Mouse (Mus musculus): ENCODE data around the gene Bad. TPM values are rescaled to one million over a fixed set of nuclear protein-coding genes. Genes with fewer than 3 reads are reported as not detected.

Gene Bad
- polyA plus RNA-seq, 1 experiment from 2014 or later, result 84.5 TPM

- Histone ChIP-seq H3K9me3 (ENCODE audit: control insufficient read depth, low read length) (no peaks in the 10 kb centered on the region), H3K4me1 (replicated peaks; ENCODE audit: control insufficient read depth, insufficient read depth, low read length) (peaks cover 9% of the 10 kb centered on the region), H3K4me2 (replicated peaks) (peak overlapping the region; percentile 47), H3K4me3 (replicated peaks; ENCODE audit: low read length) (peak overlapping the region; percentile 39), H3K27ac (no peak overlapping the region), H3K27me3 (ENCODE audit: control insufficient read depth, insufficient read depth, low read length) (peaks cover 23% of the 10 kb centered on the region), H3K9ac (peak overlapping the region; percentile 52), H3K36me3 (replicated peaks; ENCODE audit: control insufficient read depth, insufficient read depth) (no peaks in the 10 kb centered on the region)
- 2% methylated on average over 55 of the region's 55 CpGs for WGBS
- peak; percentile 45 for DNase-seq (ENCODE audit: low spot score)
- ATAC-seq (ENCODE audit: low FRiP score), result peak; percentile 6; the same call in 1 of the 2 replicates
These were observed 28.2 kb downstream of the Bad start for GRCm38 (mm10) chr19:6969665-6970381.

GRCm38 (mm10) chr19:6970460-6971085 lies 28.9 kb downstream of the Bad start:
- H3K27me3 ChIP-seq (ENCODE audit: control insufficient read depth, insufficient read depth, low read length), result peaks cover 23% of the 10 kb centered on the region
- H3K36me3 ChIP-seq (replicated peaks; ENCODE audit: control insufficient read depth, insufficient read depth), result no peaks in the 10 kb centered on the region
- WGBS, result 18% methylated on average over 11 of the region's 11 CpGs
- H3K27ac ChIP-seq, result no peak overlapping the region
- no peak for ATAC-seq (ENCODE audit: low FRiP score)
- H3K4me2 ChIP-seq (replicated peaks), result peak overlapping the region; percentile 47; the same call in 1 of the 2 replicates
- H3K9me3 ChIP-seq (ENCODE audit: control insufficient read depth, low read length), result no peaks in the 10 kb centered on the region
- H3K9ac ChIP-seq, result peak overlapping the region; percentile 20; the same call in 1 of the 2 replicates
- DNase-seq (ENCODE audit: low spot score), result no peak
- H3K4me3 ChIP-seq (replicated peaks; ENCODE audit: low read length), result no peak overlapping the region
- peaks cover 9% of the 10 kb centered on the region for H3K4me1 ChIP-seq (replicated peaks; ENCODE audit: control insufficient read depth, insufficient read depth, low read length)

- ATAC-seq (ENCODE audit: low FRiP score) (no peak), DNase-seq (ENCODE audit: low spot score) (no peak)
- Histone ChIP-seq H3K9ac (no peak overlapping the region), H3K4me3 (replicated peaks; ENCODE audit: low read length) (no peak overlapping the region), H3K4me2 (replicated peaks) (no peak overlapping the region), H3K27ac (no peak overlapping the region), H3K36me3 (replicated peaks; ENCODE audit: control insufficient read depth, insufficient read depth) (peaks cover 2% of the 10 kb centered on the region; the same call in 1 of the 2 replicates), H3K4me1 (replicated peaks; ENCODE audit: control insufficient read depth, insufficient read depth, low read length) (peaks cover 13% of the 10 kb centered on the region), H3K27me3 (ENCODE audit: control insufficient read depth, insufficient read depth, low read length) (peaks cover 23% of the 10 kb centered on the region), H3K9me3 (ENCODE audit: control insufficient read depth, low read length) (no peaks in the 10 kb centered on the region)
- 46% methylated on average over 6 of the region's 6 CpGs for WGBS
These were observed 30.0 kb downstream of the Bad start for GRCm38 (mm10) chr19:6971644-6972043.

- Histone ChIP-seq H3K36me3 (replicated peaks; ENCODE audit: control insufficient read depth, insufficient read depth) (peaks cover 8% of the 10 kb centered on the region), H3K9me3 (ENCODE audit: control insufficient read depth, low read length) (no peaks in the 10 kb centered on the region), H3K27ac (no peak overlapping the region), H3K4me1 (replicated peaks; ENCODE audit: control insufficient read depth, insufficient read depth, low read length) (peaks cover 17% of the 10 kb centered on the region), H3K27me3 (ENCODE audit: control insufficient read depth, insufficient read depth, low read length) (peaks cover 23% of the 10 kb centered on the region), H3K4me3 (replicated peaks; ENCODE audit: low read length) (no peak overlapping the region), H3K9ac (no peak overlapping the region), H3K4me2 (replicated peaks) (no peak overlapping the region)
- WGBS, result 80% methylated on average over 13 of the region's 13 CpGs
- ATAC-seq (ENCODE audit: low FRiP score) (no peak), DNase-seq (ENCODE audit: low spot score) (no peak)
These were observed 30.7 kb downstream of the Bad start for GRCm38 (mm10) chr19:6972247-6972917.

GRCm38 (mm10) chr19:6973581-6974190 lies 32.0 kb downstream of the Bad start:
- no peak for DNase-seq (ENCODE audit: low spot score)

GRCm38 (mm10) chr19:6974211-6975205 lies 32.8 kb downstream of the Bad start, which contains the start of gene Ppp1r14b:
Gene Ppp1r14b, plus strand, starts transcription at chr19:6974968.
- Histone ChIP-seq H3K27ac (peak within 1 kb of the TSS; percentile 95), H3K4me2 (replicated peaks) (peak within 1 kb of the TSS; percentile 81), H3K9me3 (ENCODE audit: control insufficient read depth, low read length) (no peaks in the 10 kb centered on the region), H3K36me3 (replicated peaks; ENCODE audit: control insufficient read depth, insufficient read depth) (peaks cover 22% of the 10 kb centered on the region), H3K27me3 (ENCODE audit: control insufficient read depth, insufficient read depth, low read length) (peaks cover 11% of the 10 kb centered on the region), H3K4me1 (replicated peaks; ENCODE audit: control insufficient read depth, insufficient read depth, low read length) (peaks cover 30% of the 10 kb centered on the region), H3K4me3 (replicated peaks; ENCODE audit: low read length) (peak within 1 kb of the TSS; percentile 66), H3K9ac (peak within 1 kb of the TSS; percentile 80)
- WGBS, result under 1% methylated on average over 75 of the region's 84 CpGs
- peak; percentile 79 for DNase-seq (ENCODE audit: low spot score)
- peak; percentile 61 for ATAC-seq (ENCODE audit: low FRiP score)

More at GRCm38 (mm10) chr19:6973581-6974190, 32.0 kb downstream of the Bad start:
- peak overlapping the region; percentile 81 for H3K4me2 ChIP-seq (replicated peaks)
- no peaks in the 10 kb centered on the region for H3K9me3 ChIP-seq (ENCODE audit: control insufficient read depth, low read length)
- 35% methylated on average over 12 of the region's 12 CpGs for WGBS
- no peak for ATAC-seq (ENCODE audit: low FRiP score)
- peaks cover 22% of the 10 kb centered on the region for H3K4me1 ChIP-seq (replicated peaks; ENCODE audit: control insufficient read depth, insufficient read depth, low read length)
- peak overlapping the region; percentile 66 for H3K4me3 ChIP-seq (replicated peaks; ENCODE audit: low read length)
- H3K9ac ChIP-seq, result peak overlapping the region; percentile 80
- H3K36me3 ChIP-seq (replicated peaks; ENCODE audit: control insufficient read depth, insufficient read depth), result peaks cover 21% of the 10 kb centered on the region
- peaks cover 20% of the 10 kb centered on the region for H3K27me3 ChIP-seq (ENCODE audit: control insufficient read depth, insufficient read depth, low read length)
- 0 out of 2 replicates have a peak overlapping the region, but pooled peaks have one; percentile 95 for H3K27ac ChIP-seq

- WGBS, result 0% methylated on average over 16 of the region's 16 CpGs
- peak within 1 kb of the TSS; percentile 66 for H3K4me3 ChIP-seq (replicated peaks; ENCODE audit: low read length)
- H3K27ac ChIP-seq, result peak within 1 kb of the TSS; percentile 95
- peaks cover 22% of the 10 kb centered on the region for H3K36me3 ChIP-seq (replicated peaks; ENCODE audit: control insufficient read depth, insufficient read depth)
- peak; percentile 77 for DNase-seq (ENCODE audit: low spot score)
- ATAC-seq (ENCODE audit: low FRiP score), result no peak
- H3K9ac ChIP-seq, result peak within 1 kb of the TSS; percentile 80
- H3K4me1 ChIP-seq (replicated peaks; ENCODE audit: control insufficient read depth, insufficient read depth, low read length), result peaks cover 23% of the 10 kb centered on the region
- H3K4me2 ChIP-seq (replicated peaks), result peak within 1 kb of the TSS; percentile 81
- no peaks in the 10 kb centered on the region for H3K27me3 ChIP-seq (ENCODE audit: control insufficient read depth, insufficient read depth, low read length)
- H3K9me3 ChIP-seq (ENCODE audit: control insufficient read depth, low read length), result no peaks in the 10 kb centered on the region
These were observed 34.2 kb downstream of the Bad start, which contains the start of gene Plcb3 for GRCm38 (mm10) chr19:6975537-6976521. Gene Plcb3, minus strand, starts transcription at chr19:6976470.

Data from hindbrain, embryonic 14.5 days (tissue).